ENCODE assay signal across 20 mouse cellular contexts in genomic region chr6:85230762-85231161, GRCm38 (mm10). TPM values are rescaled to one million over a fixed set of nuclear protein-coding genes. Genes with fewer than 3 reads are reported as not detected.
"Had no signal": no experiment of that assay in that cellular context is flagged by ENCODE, and none has a peak within 500 bp of the region (broad histone marks: within the 10 kb centered on the region; RNA-seq: fewer than 3 reads in every experiment).

No protein-coding gene starts in this region.

- H3K4me2 ChIP-seq: lung, embryonic 14.5 days; midbrain, embryonic 11.5 days; midbrain, embryonic 13.5 days; midbrain, embryonic 15.5 days; neural tube, embryonic 12.5 days; stomach, embryonic 15.5 days had no signal

- H3K36me3 ChIP-seq: midbrain, embryonic 13.5 days; midbrain, embryonic 15.5 days; neural tube, embryonic 12.5 days; stomach, embryonic 15.5 days had no signal

- H3K4me1 ChIP-seq: megakaryocyte, embryonic 14.5 days; midbrain, embryonic 15.5 days had no signal

- H3K27me3 ChIP-seq: midbrain, embryonic 15.5 days; stomach, embryonic 15.5 days had no signal

- H3K4me3 ChIP-seq: megakaryocyte, embryonic 14.5 days; midbrain, embryonic 13.5 days; midbrain, embryonic 15.5 days; neural tube, embryonic 12.5 days; stomach, embryonic 15.5 days had no signal

- DNase-seq: lung, adult 18-20 months; lung, embryonic 14.5 days; lung, postnatal 10 days; lung, postnatal 4 days; thymus, adult 18-20 months; thymus, postnatal 14 days; thymus, postnatal 36 days had no signal

- H3K27ac ChIP-seq: midbrain, embryonic 13.5 days; midbrain, embryonic 15.5 days; neural tube, embryonic 12.5 days; stomach, embryonic 15.5 days had no signal

- H3K9me3 ChIP-seq: megakaryocyte, embryonic 14.5 days; midbrain, embryonic 13.5 days; midbrain, embryonic 15.5 days; neural tube, embryonic 12.5 days; stomach, embryonic 15.5 days had no signal

- H3K9ac ChIP-seq: lung, embryonic 14.5 days; midbrain, embryonic 13.5 days; midbrain, embryonic 15.5 days; neural tube, embryonic 12.5 days; stomach, embryonic 15.5 days had no signal

- ATAC-seq: midbrain, embryonic 13.5 days; midbrain, embryonic 15.5 days had no signal

RNA-seq across cellular contexts. Expression of gene Emx1, which starts 43.5 kb away (rescaled TPM):
- total RNA-seq: monocyte, adult 5-6 weeks; neutrophil, adult 5-6 weeks had no signal
- polyA plus RNA-seq: liver, embryonic 16.5 days; lung, embryonic 14.5 days; lung, embryonic 16.5 days; neural tube, embryonic 14.5 days; spleen, adult 2 months; stomach, embryonic 15.5 days; thymus, postnatal 0 days had no signal
